Mouse (Mus musculus): ENCODE data around the gene Gm49711.

DNA sequence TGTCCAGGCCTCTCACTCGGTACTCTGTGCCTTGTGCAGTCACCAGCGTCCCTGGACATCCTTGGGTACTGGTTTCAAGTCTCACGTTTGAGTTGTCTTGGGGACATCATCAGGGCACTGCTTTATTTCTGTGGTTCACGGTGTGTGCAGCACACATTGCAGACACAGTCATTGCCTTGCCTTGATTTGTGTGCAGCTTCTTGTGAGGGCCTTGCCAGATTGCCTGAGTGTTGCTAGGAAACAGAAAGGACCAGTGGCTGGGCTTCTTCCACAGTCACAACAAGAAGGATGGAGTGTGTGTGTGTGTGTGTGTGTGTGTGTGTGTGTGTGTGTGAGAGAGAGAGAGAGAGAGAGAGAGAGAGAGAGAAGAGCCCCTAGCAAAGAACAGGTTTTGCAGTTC is 42.0 kb downstream of the Gm49711 start:
- TF ChIP-seq CTCF (IDR thresholded peaks at IDR 0.05; ENCODE audit: low read depth, low read length): no peak
- TF ChIP-seq POLR2A (IDR thresholded peaks at IDR 0.05; ENCODE audit: insufficient read depth, low read length): no peak
- TF ChIP-seq EP300 (IDR thresholded peaks at IDR 0.05; ENCODE audit: insufficient read depth, low read depth, low read length): no peak
